Mouse (Mus musculus) stomach, adult 2 months (tissue): Measurements from ENCODE around the gene Mthfd2. TPM values are rescaled to one million over a fixed set of nuclear protein-coding genes. Genes with fewer than 3 reads are reported as not detected.

Experiments used
- polyA plus RNA-seq: library from polyadenylated mRNA; depleted of rRNA; stranded (reverse); fragments of >200 nt; gene quantifications from 2 replicates; pipeline ENCODE4 v1.2.3, GENCODE M21; 2012; rRNA removed

Gene Mthfd2
- polyA plus RNA-seq = 2.7 and 3.3 TPM in 2 replicates

DNA sequence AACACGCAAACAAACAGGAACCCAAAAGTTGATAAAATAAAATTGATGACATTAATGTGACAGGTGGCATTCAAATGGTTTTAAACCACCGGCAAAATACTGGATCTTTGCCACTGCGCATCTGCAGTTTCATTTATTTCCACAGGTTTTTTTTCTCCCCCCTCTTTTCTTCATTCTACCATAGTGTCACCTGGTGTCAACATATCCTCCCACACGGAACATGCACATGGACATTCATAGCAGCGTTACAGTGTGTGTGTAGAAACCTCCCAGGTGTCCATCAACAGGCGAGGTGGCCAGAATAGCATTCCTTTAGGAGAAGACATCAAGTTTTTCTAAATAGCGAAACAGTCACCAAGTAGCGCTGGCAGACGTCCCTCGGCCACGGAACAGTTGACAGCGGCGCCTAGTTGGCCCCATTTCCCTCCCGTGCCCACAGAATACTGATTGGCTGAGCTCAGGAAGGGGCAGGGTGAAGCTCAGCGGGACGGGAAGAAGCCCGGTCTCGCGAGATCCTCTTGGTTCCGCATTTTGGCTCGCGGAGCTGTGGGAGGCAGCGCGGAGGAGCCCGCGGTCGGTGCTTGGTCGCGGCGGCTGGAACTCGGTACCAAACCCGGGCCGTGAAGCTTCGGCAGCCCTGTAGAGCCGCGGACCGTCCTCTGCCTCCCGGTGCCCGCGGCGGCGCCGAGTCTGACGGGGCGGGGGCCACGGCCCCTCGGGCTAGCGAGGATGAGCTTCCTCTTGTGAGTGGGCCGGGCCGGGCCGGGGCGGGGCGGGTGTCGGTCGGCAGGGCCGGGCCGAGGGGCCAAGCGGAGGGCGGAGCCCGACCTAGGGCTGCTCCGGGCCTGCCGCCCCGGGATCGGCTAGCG is at the start of gene Mthfd2, which contains the start of gene Mob1a:
Gene Mthfd2, minus strand, starts transcription at position 384 of the 869 bp plus-strand sequence.
Gene Mob1a, plus strand, starts transcription at position 492 of the 869 bp plus-strand sequence.

DNA sequence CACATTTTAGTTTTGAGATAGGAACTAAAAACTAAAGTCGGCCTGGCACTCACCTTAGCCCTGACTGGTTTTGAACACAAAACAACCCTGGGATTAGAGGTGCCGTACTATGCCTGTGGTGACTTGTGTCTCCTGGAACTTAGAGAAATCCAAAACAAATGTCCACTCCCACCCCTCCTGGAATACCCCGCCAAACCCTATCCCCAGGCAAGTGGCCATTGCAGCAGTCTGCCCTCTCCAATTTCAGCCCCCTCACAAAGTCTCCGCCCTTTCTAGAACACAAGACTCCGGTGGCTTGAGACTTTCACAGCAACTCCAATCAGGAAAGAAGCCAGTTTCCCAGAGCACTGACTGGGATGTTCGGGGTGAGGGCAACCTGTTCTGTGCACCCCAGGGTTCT is 23.2 kb upstream of the Mthfd2 start, which contains the start of gene Bola3:
Gene Bola3, plus strand, starts transcription at position 275 of the 400 bp plus-strand sequence.

Other genes with a start within 250 kb of the Mthfd2 start
- 3.2 and 3.8 TPM in 2 replicates for gene Pcgf1, start 248.0 kb downstream of the Mthfd2 start, polyA plus RNA-seq
- 0.76 and 0.81 TPM in 2 replicates for gene Lbx2, start 239.5 kb downstream of the Mthfd2 start, polyA plus RNA-seq
- 3.4 and 4.7 TPM in 2 replicates for gene Ccdc142, start 224.3 kb downstream of the Mthfd2 start, polyA plus RNA-seq
- gene Gm42688, start 224.3 kb downstream of the Mthfd2 start, polyA plus RNA-seq = 0.93 and 1.6 TPM in 2 replicates
- 25.7 and 38.3 TPM in 2 replicates for gene Mrpl53, start 216.9 kb downstream of the Mthfd2 start, polyA plus RNA-seq
- gene Mogs, start 210.4 kb downstream of the Mthfd2 start, polyA plus RNA-seq = 31.9 and 39.2 TPM in 2 replicates
- 137 and 148 TPM in 2 replicates for gene Wbp1, start 204.3 kb downstream of the Mthfd2 start, polyA plus RNA-seq
- gene Ino80b, start 200.5 kb downstream of the Mthfd2 start, polyA plus RNA-seq = 29.6 and 60.8 TPM in 2 replicates
- 36.3 and 47.6 TPM in 2 replicates for gene Rtkn, start 190.4 kb downstream of the Mthfd2 start, polyA plus RNA-seq
- 1.8 and 1.9 TPM in 2 replicates for gene Wdr54, start 169.5 kb downstream of the Mthfd2 start, polyA plus RNA-seq
- 0.15 and 0.48 TPM in 2 replicates for gene 1700003E16Rik, start 169.5 kb downstream of the Mthfd2 start, polyA plus RNA-seq
- 76.7 and 83.1 TPM in 2 replicates for gene Dctn1, start 160.0 kb downstream of the Mthfd2 start, polyA plus RNA-seq
- gene Slc4a5, start 106.1 kb downstream of the Mthfd2 start, polyA plus RNA-seq = 0.05 and 0.16 TPM in 2 replicates
- 7.2 and 24.2 TPM in 2 replicates for gene Mob1a, start 108 bp upstream of the Mthfd2 start, polyA plus RNA-seq
- gene Bola3, start 23.2 kb upstream of the Mthfd2 start, polyA plus RNA-seq = 6.1 and 80.9 TPM in 2 replicates
- 3.3 and 5.1 TPM in 2 replicates for gene Tet3, start 133.2 kb upstream of the Mthfd2 start, polyA plus RNA-seq
- gene Dguok, start 181.1 kb upstream of the Mthfd2 start, polyA plus RNA-seq = 12.0 and 15.7 TPM in 2 replicates
- gene Actg2, start 210.4 kb upstream of the Mthfd2 start, polyA plus RNA-seq = 957 and 1,409 TPM in 2 replicates
- gene Stambp, start 246.8 kb upstream of the Mthfd2 start, polyA plus RNA-seq = 2.6 and 3.0 TPM in 2 replicates